Mouse (Mus musculus): ENCODE measurements around the gene Olfr1009. TPM values are rescaled to one million over a fixed set of nuclear protein-coding genes. Genes with fewer than 3 reads are reported as not detected.

Gene Olfr1009
- not detected for polyA plus RNA-seq (2014; fragmentation: Illumina TruSeq; extraction: RNeasy Lipid Tissue Mini Kit (QIAGEN cat#74804); ENCODE audit: low read depth, low replicate concordance)

DNA sequence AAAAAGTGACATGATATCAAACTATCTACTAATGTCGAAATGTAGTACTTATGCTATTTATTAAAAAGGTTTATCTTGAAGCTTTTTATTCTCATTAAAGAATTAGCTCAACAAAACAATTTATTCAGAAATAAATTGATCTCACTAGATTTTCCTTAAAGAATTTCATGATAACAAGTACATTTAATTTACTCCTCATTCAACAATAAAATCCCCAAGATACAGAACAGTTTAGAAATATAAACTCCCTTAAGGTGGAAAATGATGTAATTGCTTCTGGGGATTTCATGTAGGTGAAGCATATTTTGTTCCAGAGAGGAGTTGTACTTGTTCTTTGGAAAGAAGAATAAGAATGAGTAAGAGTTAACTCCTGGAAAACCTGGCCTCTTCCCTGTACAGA, at the start of gene Olfr1009:
TSS of gene Olfr1009 (plus strand) at position 301 of the 400 bp plus-strand sequence.

DNA sequence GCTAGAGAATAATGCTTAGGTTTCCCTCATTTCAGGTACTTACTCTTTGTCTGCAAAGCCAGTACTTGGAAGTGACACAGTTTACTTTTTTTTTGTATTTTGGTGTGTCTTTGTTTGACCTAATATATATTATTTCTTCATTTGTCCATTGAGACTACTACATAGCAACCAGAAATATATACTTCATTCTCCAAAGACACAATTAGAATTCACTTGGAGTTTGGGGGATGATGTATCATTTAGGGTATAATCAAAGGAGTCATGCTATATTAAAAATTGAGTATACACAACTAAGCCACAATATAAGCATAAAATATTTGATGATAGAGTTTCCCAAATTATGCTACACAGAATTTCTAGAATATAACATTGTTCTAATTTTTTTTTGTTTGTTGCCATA, 36.6 kb upstream of the Olfr1009 start, which contains the start of gene Olfr1006:
TSS of gene Olfr1006 (minus strand) at position 101 of the 400 bp plus-strand sequence.

GRCm38 (mm10) chr2:85689131-85689530, 26.1 kb upstream of the Olfr1009 start, which contains the start of gene Olfr1008:
Gene Olfr1008 (plus strand): TSS chr2:85689431.

GRCm38 (mm10) chr2:85762666-85763065, 47.4 kb downstream of the Olfr1009 start, which contains the start of gene Olfr1012:
Gene Olfr1012 (minus strand): TSS chr2:85762766.

DNA sequence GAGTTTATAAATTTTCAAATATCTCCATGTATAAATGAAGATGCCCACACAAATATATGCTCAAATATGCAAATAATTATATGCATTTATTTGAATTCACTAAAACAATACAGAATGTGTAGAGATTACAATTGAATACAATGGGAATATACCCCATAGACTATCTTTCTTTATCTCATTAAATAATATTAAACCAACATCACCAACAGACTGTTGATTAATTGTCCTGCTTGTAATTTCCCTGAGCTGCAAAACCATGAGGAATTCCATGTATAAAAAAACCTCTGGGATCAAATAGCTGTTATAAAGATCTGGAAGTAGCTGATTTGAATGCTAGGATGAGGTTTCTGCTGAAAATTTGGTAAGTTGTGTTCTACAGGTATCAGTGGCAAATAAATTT, 51.6 kb downstream of the Olfr1009 start, which contains the start of gene Olfr1013:
TSS of gene Olfr1013 (plus strand) at position 301 of the 400 bp plus-strand sequence.

DNA sequence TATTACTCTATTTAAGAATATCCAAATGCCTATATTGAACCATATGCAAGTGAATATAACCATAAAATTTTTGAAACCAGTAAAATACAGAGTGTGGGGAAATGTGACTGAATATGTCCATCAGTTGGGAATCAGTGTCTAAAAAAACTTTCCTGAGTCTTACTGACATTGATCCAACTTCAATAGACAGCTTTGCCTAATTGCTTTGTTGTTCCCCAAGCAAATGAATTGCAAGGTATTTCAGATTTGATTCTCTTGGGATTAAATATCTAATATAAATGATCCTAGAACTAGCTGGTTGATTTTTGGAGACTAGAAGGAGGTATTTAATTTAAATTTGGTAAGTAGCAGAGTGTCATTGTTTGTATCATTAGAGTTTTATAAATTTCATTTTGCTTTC, 57.2 kb downstream of the Olfr1009 start, which contains the start of gene Olfr1014:
TSS of gene Olfr1014 (plus strand) at position 301 of the 400 bp plus-strand sequence.

Other genes starting within 250 kb of the Olfr1009 start
- gene 4833423E24Rik, start 196.4 kb upstream of the Olfr1009 start, polyA plus RNA-seq (2014; fragmentation: Illumina TruSeq; extraction: RNeasy Lipid Tissue Mini Kit (QIAGEN cat#74804); ENCODE audit: low read depth, low replicate concordance): not detected
- not detected for gene Olfr996, start 136.2 kb upstream of the Olfr1009 start, polyA plus RNA-seq (2014; fragmentation: Illumina TruSeq; extraction: RNeasy Lipid Tissue Mini Kit (QIAGEN cat#74804); ENCODE audit: low read depth, low replicate concordance)
- not detected for gene Olfr998, start 126.5 kb upstream of the Olfr1009 start, polyA plus RNA-seq (2014; fragmentation: Illumina TruSeq; extraction: RNeasy Lipid Tissue Mini Kit (QIAGEN cat#74804); ENCODE audit: low read depth, low replicate concordance)
- gene Olfr1000, start 103.5 kb upstream of the Olfr1009 start, polyA plus RNA-seq (2014; fragmentation: Illumina TruSeq; extraction: RNeasy Lipid Tissue Mini Kit (QIAGEN cat#74804); ENCODE audit: low read depth, low replicate concordance): not detected
- gene Olfr1002, start 64.7 kb upstream of the Olfr1009 start, polyA plus RNA-seq (2014; fragmentation: Illumina TruSeq; extraction: RNeasy Lipid Tissue Mini Kit (QIAGEN cat#74804); ENCODE audit: low read depth, low replicate concordance): not detected
- not detected for gene Olfr154, start 51.0 kb upstream of the Olfr1009 start, polyA plus RNA-seq (2014; fragmentation: Illumina TruSeq; extraction: RNeasy Lipid Tissue Mini Kit (QIAGEN cat#74804); ENCODE audit: low read depth, low replicate concordance)
- gene Olfr1006, start 36.7 kb upstream of the Olfr1009 start, polyA plus RNA-seq (2014; fragmentation: Illumina TruSeq; extraction: RNeasy Lipid Tissue Mini Kit (QIAGEN cat#74804); ENCODE audit: low read depth, low replicate concordance): not detected
- gene Olfr1008, start 26.0 kb upstream of the Olfr1009 start, polyA plus RNA-seq (2014; fragmentation: Illumina TruSeq; extraction: RNeasy Lipid Tissue Mini Kit (QIAGEN cat#74804); ENCODE audit: low read depth, low replicate concordance): not detected
- not detected for gene Olfr1012, start 47.3 kb downstream of the Olfr1009 start, polyA plus RNA-seq (2014; fragmentation: Illumina TruSeq; extraction: RNeasy Lipid Tissue Mini Kit (QIAGEN cat#74804); ENCODE audit: low read depth, low replicate concordance)
- not detected for gene Olfr1013, start 51.7 kb downstream of the Olfr1009 start, polyA plus RNA-seq (2014; fragmentation: Illumina TruSeq; extraction: RNeasy Lipid Tissue Mini Kit (QIAGEN cat#74804); ENCODE audit: low read depth, low replicate concordance)
- gene Olfr1014, start 57.3 kb downstream of the Olfr1009 start, polyA plus RNA-seq (2014; fragmentation: Illumina TruSeq; extraction: RNeasy Lipid Tissue Mini Kit (QIAGEN cat#74804); ENCODE audit: low read depth, low replicate concordance): not detected
- gene Olfr1015, start 66.6 kb downstream of the Olfr1009 start, polyA plus RNA-seq (2014; fragmentation: Illumina TruSeq; extraction: RNeasy Lipid Tissue Mini Kit (QIAGEN cat#74804); ENCODE audit: low read depth, low replicate concordance): not detected
- not detected for gene Olfr1016, start 87.1 kb downstream of the Olfr1009 start, polyA plus RNA-seq (2014; fragmentation: Illumina TruSeq; extraction: RNeasy Lipid Tissue Mini Kit (QIAGEN cat#74804); ENCODE audit: low read depth, low replicate concordance)
- not detected for gene Olfr1018, start 103.1 kb downstream of the Olfr1009 start, polyA plus RNA-seq (2014; fragmentation: Illumina TruSeq; extraction: RNeasy Lipid Tissue Mini Kit (QIAGEN cat#74804); ENCODE audit: low read depth, low replicate concordance)
- gene Olfr1019, start 130.1 kb downstream of the Olfr1009 start, polyA plus RNA-seq (2014; fragmentation: Illumina TruSeq; extraction: RNeasy Lipid Tissue Mini Kit (QIAGEN cat#74804); ENCODE audit: low read depth, low replicate concordance): not detected
- gene Olfr1020, start 131.6 kb downstream of the Olfr1009 start, polyA plus RNA-seq (2014; fragmentation: Illumina TruSeq; extraction: RNeasy Lipid Tissue Mini Kit (QIAGEN cat#74804); ENCODE audit: low read depth, low replicate concordance): not detected
- not detected for gene Olfr1022, start 153.2 kb downstream of the Olfr1009 start, polyA plus RNA-seq (2014; fragmentation: Illumina TruSeq; extraction: RNeasy Lipid Tissue Mini Kit (QIAGEN cat#74804); ENCODE audit: low read depth, low replicate concordance)
- not detected for gene Olfr1023, start 170.2 kb downstream of the Olfr1009 start, polyA plus RNA-seq (2014; fragmentation: Illumina TruSeq; extraction: RNeasy Lipid Tissue Mini Kit (QIAGEN cat#74804); ENCODE audit: low read depth, low replicate concordance)
- gene Olfr1024, start 189.6 kb downstream of the Olfr1009 start, polyA plus RNA-seq (2014; fragmentation: Illumina TruSeq; extraction: RNeasy Lipid Tissue Mini Kit (QIAGEN cat#74804); ENCODE audit: low read depth, low replicate concordance): not detected
- not detected for gene Olfr1025-ps1, start 199.8 kb downstream of the Olfr1009 start, polyA plus RNA-seq (2014; fragmentation: Illumina TruSeq; extraction: RNeasy Lipid Tissue Mini Kit (QIAGEN cat#74804); ENCODE audit: low read depth, low replicate concordance)
- not detected for gene Olfr1026, start 206.1 kb downstream of the Olfr1009 start, polyA plus RNA-seq (2014; fragmentation: Illumina TruSeq; extraction: RNeasy Lipid Tissue Mini Kit (QIAGEN cat#74804); ENCODE audit: low read depth, low replicate concordance)
- not detected for gene Olfr1028, start 235.0 kb downstream of the Olfr1009 start, polyA plus RNA-seq (2014; fragmentation: Illumina TruSeq; extraction: RNeasy Lipid Tissue Mini Kit (QIAGEN cat#74804); ENCODE audit: low read depth, low replicate concordance)